Mouse (Mus musculus) midbrain, embryonic 13.5 days (tissue): ENCODE measurements at regions not wholly inside any gene's neighbourhood (a gene's known extent, or its start where the extent isn't known, plus 50 kb on each side); places are given as distances from the start of the nearest gene placed in this dataset.
A peak's percentile ranks its signal among the peaks of the same experiment; 100 is the strongest.

ENCODE experiments used
- ATAC-seq: fragments of 200-750 bp; cut with Nextera tagmentation; 2 replicates; pipeline ENCODE4 v1.8.0; 2017; ENCODE audit warnings: mild to moderate bottlenecking, moderate TSS enrichment, moderate library complexity
- H3K27ac ChIP-seq: fragments of 300-500 bp; sonication (generic); 2 replicates; pipeline ENCODE4 v1.5.1; 2015; ENCODE audit warnings: inconsistent platforms, mild to moderate bottlenecking, moderate library complexity
- H3K27me3 ChIP-seq: fragments of 300-500 bp; sonication (generic); 2 replicates; pipeline ENCODE4 v1.6.1; 2015; ENCODE audit warnings: mild to moderate bottlenecking, inconsistent platforms
- H3K36me3 ChIP-seq: fragments of 300-500 bp; sonication (generic); 2 replicates; pipeline ENCODE4 v1.6.1; 2015; ENCODE audit warnings: mild to moderate bottlenecking, inconsistent platforms
- H3K4me1 ChIP-seq: fragments of 300-500 bp; sonication (generic); replicated peaks from 2 replicates; pipeline ENCODE4 v1.6.1; 2015; ENCODE audit warnings: inconsistent platforms
- H3K4me2 ChIP-seq: fragments of 300-500 bp; sonication (generic); replicated peaks from 2 replicates; pipeline ENCODE4 v1.6.1; 2015; ENCODE audit warnings: moderate library complexity, mild to moderate bottlenecking, inconsistent platforms
- H3K4me3 ChIP-seq: fragments of 300-500 bp; sonication (generic); replicated peaks from 2 replicates; pipeline ENCODE4 v1.5.1; 2015; ENCODE audit warnings: mild to moderate bottlenecking, inconsistent platforms
- H3K9ac ChIP-seq: fragments of 300-500 bp; sonication (generic); replicated peaks from 2 replicates; pipeline ENCODE4 v1.6.1; 2015; ENCODE audit warnings: mild to moderate bottlenecking, inconsistent platforms
- H3K9me3 ChIP-seq: fragments of 300-500 bp; sonication (generic); 2 replicates; pipeline ENCODE4 v1.6.1; 2016; ENCODE audit warnings: mild to moderate bottlenecking, inconsistent platforms
- WGBS: fragments of 180-500 bp; shearing (Covaris S2); methylation state at CpG from one replicate; pipeline ENCODE4 v1.1.7; 2015; 5-methylcytosine and 5-hydroxymethylcytosine counted together

DNA sequence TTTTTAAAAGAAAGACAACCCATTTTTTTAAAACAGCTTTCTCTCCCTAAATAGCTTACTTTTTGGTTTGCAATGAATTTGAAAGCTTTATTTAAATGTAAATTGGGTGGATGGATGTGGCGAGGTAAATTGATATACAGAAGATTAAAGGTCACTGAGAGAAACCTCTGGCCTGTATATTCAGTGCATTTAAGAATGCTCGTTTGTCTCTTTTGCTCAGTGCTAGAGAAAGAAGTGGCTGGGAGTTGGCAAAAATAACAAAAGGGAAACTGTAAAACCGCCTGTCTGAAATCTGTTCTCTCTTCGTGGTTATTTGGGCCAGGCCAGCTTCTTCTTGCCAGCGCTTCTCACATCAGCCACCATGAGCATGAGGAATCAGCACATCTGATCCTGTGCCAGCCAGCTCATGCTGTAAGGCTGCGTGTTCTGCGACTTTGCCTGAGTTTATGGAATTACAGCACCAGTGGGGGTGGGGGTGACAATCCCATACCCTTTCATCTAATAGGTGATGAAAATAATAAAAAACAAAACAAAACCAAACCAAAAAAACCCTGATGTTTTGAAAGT is 62.7 kb upstream of the Cul1 start:
- Histone ChIP-seq H3K9me3 (no peaks in the 10 kb centered on the region), H3K4me2 (no peak overlapping the region), H3K27me3 (no peaks in the 10 kb centered on the region), H3K27ac (peak overlapping the region; percentile 39; the same call in 1 of the 2 replicates), H3K9ac (no peak overlapping the region), H3K36me3 (no peaks in the 10 kb centered on the region), H3K4me3 (no peak overlapping the region), H3K4me1 (peaks cover 9% of the 10 kb centered on the region)
- ATAC-seq: no peak
- WGBS: 40% methylated on average over 7 of the region's 7 CpGs

DNA sequence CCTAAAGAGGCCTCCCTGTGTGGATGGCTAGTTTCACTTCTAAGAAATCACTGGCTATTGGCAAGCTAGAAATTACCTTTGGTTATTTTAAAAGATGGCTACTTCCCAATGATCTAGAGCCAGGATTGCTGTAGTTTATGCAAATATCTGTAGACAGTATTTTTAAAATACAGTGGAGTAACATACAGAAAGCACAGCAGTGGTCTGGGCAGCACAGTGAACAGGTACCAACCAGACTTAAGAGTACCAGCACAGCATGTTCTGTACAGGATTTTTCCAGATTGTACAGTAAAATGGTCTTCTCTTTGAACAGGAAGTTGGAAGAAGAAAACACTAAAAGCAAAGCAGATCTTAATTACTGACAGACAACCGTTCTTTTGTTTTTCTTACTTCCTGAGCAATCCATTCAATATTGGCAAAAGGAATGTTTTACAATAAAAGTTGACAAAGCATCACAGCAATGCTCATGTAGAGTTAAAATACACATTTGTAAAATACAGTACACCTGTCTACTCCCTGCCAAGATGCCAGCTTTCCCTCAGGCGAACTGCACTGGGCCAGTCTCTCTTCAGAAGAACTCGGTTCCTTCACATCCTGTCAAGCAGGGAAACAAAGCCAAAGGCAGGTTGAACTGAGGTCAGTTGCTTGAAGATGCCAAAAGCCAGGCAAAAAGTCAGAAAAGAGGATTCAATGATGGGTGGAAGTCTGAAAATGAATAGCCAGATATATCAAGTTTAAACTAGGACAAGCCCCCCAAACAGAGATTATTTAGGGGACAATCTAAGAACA is 62.0 kb upstream of the Cul1 start:
- no peak overlapping the region for H3K4me3 ChIP-seq
- H3K27me3 ChIP-seq: no peaks in the 10 kb centered on the region
- no peak for ATAC-seq
- 74% methylated on average over 3 of the region's 3 CpGs for WGBS
- H3K9me3 ChIP-seq: no peaks in the 10 kb centered on the region
- no peak overlapping the region for H3K4me2 ChIP-seq
- H3K9ac ChIP-seq: no peak overlapping the region
- no peaks in the 10 kb centered on the region for H3K36me3 ChIP-seq
- H3K27ac ChIP-seq: no peak overlapping the region
- peaks cover 9% of the 10 kb centered on the region for H3K4me1 ChIP-seq

DNA sequence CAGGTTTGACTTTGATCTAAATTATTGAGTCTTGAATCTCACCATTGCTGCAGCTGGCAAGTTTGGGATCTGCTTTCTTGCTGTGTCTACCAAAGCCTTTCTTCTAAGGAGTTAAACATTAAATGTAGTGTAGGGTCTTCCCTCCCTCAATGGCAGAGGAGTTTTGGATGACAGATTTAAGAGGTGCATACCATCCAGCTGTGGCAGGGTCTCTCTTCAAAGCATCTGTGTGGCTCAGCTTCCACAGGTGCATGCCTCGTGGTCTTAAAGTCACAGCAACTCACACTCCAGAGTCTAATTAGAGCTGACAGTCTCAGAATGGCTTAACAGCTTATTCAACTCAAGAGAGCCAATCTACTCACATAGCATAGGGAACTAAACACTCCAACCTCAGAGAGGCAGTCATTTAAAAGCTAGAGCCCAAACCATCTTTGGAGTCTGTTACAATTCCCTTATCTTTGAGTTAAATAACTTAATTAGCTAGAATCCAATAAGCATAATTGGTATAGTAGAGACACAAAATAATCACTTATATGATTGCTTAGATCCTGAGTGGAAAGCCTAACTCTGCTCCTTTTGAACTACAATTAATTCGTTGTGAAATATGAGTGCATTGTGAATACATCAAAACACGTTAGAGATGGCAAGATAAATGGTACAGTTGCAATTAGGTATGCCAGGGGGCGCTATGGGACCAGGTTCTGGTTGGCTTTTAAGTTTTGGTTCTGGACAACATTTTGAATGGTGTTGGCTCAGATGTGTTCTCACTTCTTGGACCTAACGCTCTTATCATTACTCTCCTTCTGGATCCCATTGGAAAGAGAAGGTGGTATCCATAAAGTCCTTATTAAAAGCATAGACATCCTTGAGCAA is 57.5 kb upstream of the Cul1 start:
- no peak overlapping the region for H3K4me3 ChIP-seq
- WGBS: 45% methylated on average over 5 of the region's 5 CpGs
- H3K9me3 ChIP-seq: no peaks in the 10 kb centered on the region

More for the DNA sequence above, 57.5 kb upstream of the Cul1 start:
- H3K27me3 ChIP-seq: no peaks in the 10 kb centered on the region
- no peak for ATAC-seq
- no peak overlapping the region for H3K4me2 ChIP-seq
- no peaks in the 10 kb centered on the region for H3K36me3 ChIP-seq
- peaks cover 2% of the 10 kb centered on the region for H3K4me1 ChIP-seq
- no peak overlapping the region for H3K9ac ChIP-seq
- no peak overlapping the region for H3K27ac ChIP-seq
